Mouse (Mus musculus): ENCODE measurements around the gene Bbs12. TPM values are rescaled to one million over a fixed set of nuclear protein-coding genes. Genes with fewer than 3 reads are reported as not detected.

Bbs12 gene
- 0.11 TPM in 1 of 2 replicates, not detected in the other for polyA plus RNA-seq (2012; ENCODE audit: low replicate concordance)

GRCm38 (mm10) chr3:37312370-37312941, at the start of gene Bbs12, which contains the start of gene Cetn4:
TSS of gene Bbs12 (plus strand) at chr3:37312554.
TSS of gene Cetn4 (minus strand) at chr3:37312708.

GRCm38 (mm10) chr3:37348221-37349165, 36.1 kb downstream of the Bbs12 start, which contains the start of gene Fgf2:
TSS of gene Fgf2 (plus strand) at chr3:37348346.

Other genes with a start within 250 kb of the Bbs12 start
- not detected in 2 replicates for gene Adad1, start 249.0 kb upstream of the Bbs12 start, polyA plus RNA-seq (2012; ENCODE audit: low replicate concordance)
- gene Il2, start 186.6 kb upstream of the Bbs12 start, polyA plus RNA-seq (2012; ENCODE audit: low replicate concordance): not detected in 2 replicates
- gene Il21, start 79.9 kb upstream of the Bbs12 start, polyA plus RNA-seq (2012; ENCODE audit: low replicate concordance): not detected in 2 replicates
- gene Cetn4, start 154 bp downstream of the Bbs12 start, polyA plus RNA-seq (2012; ENCODE audit: low replicate concordance): 1.6 and 2.0 TPM in 2 replicates
- gene Fgf2, start 35.8 kb downstream of the Bbs12 start, polyA plus RNA-seq (2012; ENCODE audit: low replicate concordance): not detected in 2 replicates
- 11.1 and 20.1 TPM in 2 replicates for gene Spata5, start 107.3 kb downstream of the Bbs12 start, polyA plus RNA-seq (2012; ENCODE audit: low replicate concordance)
- 5.3 and 9.6 TPM in 2 replicates for gene Nudt6, start 107.7 kb downstream of the Bbs12 start, polyA plus RNA-seq (2012; ENCODE audit: low replicate concordance)